Mouse (Mus musculus): Measurements from ENCODE around the gene Zfp119b.

DNA sequence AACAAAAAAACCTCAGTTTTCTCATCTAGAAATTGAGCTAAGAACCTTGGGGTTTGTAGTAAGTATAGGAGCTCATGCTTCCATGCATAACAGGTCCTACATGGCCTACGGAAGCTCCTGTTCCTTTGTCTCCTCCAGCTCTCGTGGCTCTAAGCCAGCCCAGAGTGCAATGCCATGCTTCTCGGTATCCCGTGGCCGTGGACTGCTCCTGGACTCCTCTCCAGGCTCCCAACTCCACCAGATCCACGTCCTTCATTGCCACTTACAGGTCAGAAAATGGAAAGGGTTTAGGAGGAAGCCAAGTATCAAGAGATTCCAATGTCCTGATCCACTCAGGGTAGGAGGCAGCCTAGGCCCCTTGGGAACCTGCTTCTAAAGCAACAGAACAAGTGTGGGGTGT is 4.5 kb upstream of the Zfp119b start:
- no peak for TF ChIP-seq EP300 (IDR thresholded peaks at IDR 0.05; ENCODE audit: low read depth)
- no peak for TF ChIP-seq CTCF (IDR thresholded peaks at IDR 0.05; ENCODE audit: low read depth)
